30 mouse cellular contexts compared by ENCODE assay signal in genomic region chr5:121122036-121122435, GRCm38 (mm10).
DNase-seq lines count a peak whose midpoint lies in the region; ATAC-seq and TF ChIP-seq lines count a peak whose summit lies in the region.
"Had no signal": no experiment of that assay in that cellular context is flagged by ENCODE, and none has a peak within 500 bp of the region (broad histone marks: within the 10 kb centered on the region; RNA-seq: fewer than 3 reads in every experiment).

No protein-coding gene starts in this region.

- no peak for TF ChIP-seq CTCF in bone marrow macrophage, adult 2 months (IDR thresholded peaks at IDR 0.05; ENCODE audit: low read depth, low read length)

- no peak overlapping the region for H3K4me3 ChIP-seq in liver, embryonic 15.5 days (replicated peaks)
- H3K4me3 ChIP-seq in bone marrow macrophage, adult 2 months (ENCODE audit: insufficient read depth, low read length), result peak overlapping the region; percentile 32
- H3K4me3 ChIP-seq in liver, embryonic 16.5 days (ENCODE audit: low read depth, low read length), result no peak overlapping the region
- H3K4me3 ChIP-seq: erythroblast, embryonic 14.5 days; intestine, embryonic 15.5 days; limb, embryonic 10.5 days; limb, embryonic 15.5 days; neural tube, embryonic 13.5 days had no signal

- 43% methylated on average over 3 of the region's 3 CpGs for WGBS in liver, embryonic 15.5 days (ENCODE audit: insufficient replicate concordance)
- WGBS in liver, embryonic 16.5 days (ENCODE audit: insufficient replicate concordance), result 47% methylated on average over 3 of the region's 3 CpGs

- DNase-seq in liver, result no peak
- DNase-seq in heart, adult 11 months, result no peak
- no peak for DNase-seq in left cerebral cortex, adult 11 months (ENCODE audit: low spot score)
- DNase-seq: adrenal gland, adult 2 months; adrenal gland, postnatal 36 days; cerebellum, postnatal 10 days; gastrocnemius, postnatal 25 days; heart, postnatal 14 days; kidney, adult 2 months; kidney, postnatal 36 days; layer of hippocampus, postnatal 36 days; lung, embryonic 14.5 days; lung, postnatal 14 days; right cerebral cortex, postnatal 4 days; thymus, adult 18-20 months; thymus, postnatal 25 days had no signal

- no peaks in the 10 kb centered on the region for H3K36me3 ChIP-seq in liver, embryonic 15.5 days (replicated peaks)
- H3K36me3 ChIP-seq in liver, embryonic 16.5 days (ENCODE audit: control insufficient read depth, insufficient read depth), result no peaks in the 10 kb centered on the region
- H3K36me3 ChIP-seq: intestine, embryonic 15.5 days; limb, embryonic 10.5 days; limb, embryonic 15.5 days; neural tube, embryonic 13.5 days had no signal

- no peaks in the 10 kb centered on the region for H3K9me3 ChIP-seq in liver, embryonic 15.5 days (replicated peaks)
- H3K9me3 ChIP-seq in liver, embryonic 16.5 days (replicated peaks; ENCODE audit: control insufficient read depth, low read length), result no peaks in the 10 kb centered on the region
- H3K9me3 ChIP-seq: intestine, embryonic 15.5 days; limb, embryonic 10.5 days; limb, embryonic 15.5 days; neural tube, embryonic 13.5 days had no signal

- no peaks in the 10 kb centered on the region for H3K27me3 ChIP-seq in liver, embryonic 15.5 days
- no peaks in the 10 kb centered on the region for H3K27me3 ChIP-seq in liver, embryonic 16.5 days (ENCODE audit: control insufficient read depth, insufficient read depth, low read depth, low read length)
- H3K27me3 ChIP-seq: CH12.LX; intestine, embryonic 15.5 days; limb, embryonic 15.5 days; neural tube, embryonic 13.5 days had no signal

- no peak for ATAC-seq in liver, embryonic 15.5 days (ENCODE audit: insufficient read depth)
- ATAC-seq in liver, embryonic 16.5 days (ENCODE audit: low read depth), result no peak
- ATAC-seq in megakaryocyte progenitor cell, adult 5-6 weeks (replicated peaks; ENCODE audit: poor library complexity), result peak; percentile 18
- ATAC-seq: activated CD4-positive, CD25-positive, alpha-beta regulatory T cell, adult 4 months; hindbrain, embryonic 16.5 days; intestine, embryonic 15.5 days; midbrain, embryonic 16.5 days had no signal

- no peak overlapping the region for H3K9ac ChIP-seq in liver, embryonic 15.5 days
- H3K9ac ChIP-seq in liver, embryonic 16.5 days (ENCODE audit: low read depth, low read length), result no peak overlapping the region
- H3K9ac ChIP-seq: intestine, embryonic 15.5 days; limb, embryonic 15.5 days; lung, embryonic 14.5 days; neural tube, embryonic 13.5 days had no signal

- TF ChIP-seq POLR2A in bone marrow macrophage, adult 2 months (IDR thresholded peaks at IDR 0.05; ENCODE audit: borderline replicate concordance, low read depth, low read length), result no peak

- H3K4me2 ChIP-seq in liver, embryonic 15.5 days, result peak overlapping the region; percentile 18; the same call in 1 of the 2 replicates
- no peak overlapping the region; the same call in 1 of the 2 replicates for H3K4me2 ChIP-seq in liver, embryonic 16.5 days (ENCODE audit: low read depth, low read length)
- H3K4me2 ChIP-seq: intestine, embryonic 15.5 days; limb, embryonic 15.5 days; lung, embryonic 14.5 days; neural tube, embryonic 13.5 days had no signal

- H3K4me1 ChIP-seq in liver, embryonic 15.5 days (replicated peaks), result 0 out of 2 replicates have a peak, but pooled peaks cover 2% of the 10 kb centered on the region
- peaks cover 27% of the 10 kb centered on the region for H3K4me1 ChIP-seq in bone marrow macrophage, adult 2 months (ENCODE audit: control insufficient read depth, insufficient read depth, low read length)
- no peaks in the 10 kb centered on the region for H3K4me1 ChIP-seq in liver, embryonic 16.5 days (ENCODE audit: control insufficient read depth, low read depth, low read length)
- H3K4me1 ChIP-seq: limb, embryonic 15.5 days; neural tube, embryonic 13.5 days had no signal

- peak overlapping the region; percentile 41; the same call in 1 of the 2 replicates for H3K27ac ChIP-seq in liver, embryonic 15.5 days (replicated peaks)
- H3K27ac ChIP-seq in bone marrow macrophage, adult 2 months (ENCODE audit: insufficient read depth, low read depth, low read length), result peak overlapping the region; percentile 80
- H3K27ac ChIP-seq in liver, embryonic 16.5 days (ENCODE audit: low read length), result 0 out of 2 replicates have a peak overlapping the region, but pooled peaks have one; percentile 14
- H3K27ac ChIP-seq: intestine, embryonic 15.5 days; limb, embryonic 10.5 days; limb, embryonic 15.5 days; neural tube, embryonic 13.5 days; stomach, postnatal 0 days had no signal

Comparison
In these comparisons a context has a peak if more than half of its experiments do, and no peak if none do; other contexts are left out.
1. H3K27ac ChIP-seq: peak in every context shown above with its lines; median percentile 80 in bone marrow macrophage, adult 2 months; 41 in liver, embryonic 15.5 days; 14 in liver, embryonic 16.5 days.